Mouse (Mus musculus): ENCODE results near the gene Gtf3c1.

The Gtf3c1 gene

DNA sequence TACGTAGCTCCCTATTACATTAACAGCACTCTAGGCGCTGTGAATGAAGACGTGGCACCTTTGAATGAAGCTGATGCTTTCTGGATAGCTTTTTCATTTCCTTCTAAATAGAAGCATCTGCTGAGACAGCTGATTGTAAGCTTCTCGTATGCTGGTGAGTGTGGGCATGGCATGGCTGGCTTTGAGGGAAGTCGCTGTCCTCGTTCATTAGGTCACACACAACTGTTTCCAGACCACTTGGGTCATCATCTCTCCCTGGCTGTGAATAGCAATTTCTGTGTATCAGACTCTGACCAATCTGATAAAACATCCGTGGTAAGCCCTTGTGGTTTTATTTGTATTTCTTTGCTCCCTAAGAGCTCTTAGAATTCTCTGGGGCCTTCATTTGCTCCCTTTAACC is 89.6 kb downstream of the Gtf3c1 start:
- in situ Hi-C loops (cut with MboI) = no loop called here

DNA sequence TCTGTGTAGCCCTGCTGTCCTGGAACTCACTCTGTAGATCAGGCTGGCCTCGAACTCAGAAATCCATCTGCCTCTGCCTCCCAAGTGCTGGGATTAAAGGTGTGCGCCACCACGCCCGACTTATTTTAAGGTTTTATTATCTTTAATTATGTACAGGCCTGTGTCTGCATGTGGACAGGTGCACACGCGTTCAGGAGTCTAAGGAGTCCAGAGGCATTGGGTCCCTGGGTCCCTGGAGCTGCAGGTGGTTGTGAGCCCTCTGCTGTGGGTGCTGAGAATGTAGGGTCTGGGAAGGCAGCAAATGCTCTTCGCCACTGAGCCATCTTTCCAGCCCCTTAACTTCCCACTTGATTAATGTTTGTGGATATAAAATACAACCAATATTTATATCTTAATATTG is 92.1 kb downstream of the Gtf3c1 start:
- in situ Hi-C loops (cut with MboI) = no loop called here

DNA sequence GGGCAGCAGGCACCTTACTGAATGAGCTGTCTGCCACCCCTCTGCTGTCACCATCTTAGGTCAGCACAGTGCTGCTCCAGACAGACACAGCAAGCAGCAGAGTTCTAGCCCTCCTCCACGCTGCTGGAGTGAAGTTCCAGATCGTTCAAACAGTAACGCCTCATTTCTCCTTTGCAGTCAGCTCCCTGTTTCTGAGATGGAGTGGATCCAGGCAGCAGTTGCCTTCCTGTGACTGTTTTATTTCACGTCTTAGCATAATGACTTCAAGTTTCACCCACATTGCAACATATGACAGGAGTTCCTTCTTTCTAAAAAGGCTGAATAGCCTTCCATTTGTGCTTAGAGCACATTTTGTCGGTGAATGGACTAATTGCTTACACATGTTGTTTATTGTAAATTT is 94.0 kb downstream of the Gtf3c1 start:
- in situ Hi-C loops (cut with MboI) = no loop called here

- in situ Hi-C loops (cut with MboI) = no loop called here
Measured at GRCm38 (mm10) chr7:125608183-125608688, 99.3 kb downstream of the Gtf3c1 start.

DNA sequence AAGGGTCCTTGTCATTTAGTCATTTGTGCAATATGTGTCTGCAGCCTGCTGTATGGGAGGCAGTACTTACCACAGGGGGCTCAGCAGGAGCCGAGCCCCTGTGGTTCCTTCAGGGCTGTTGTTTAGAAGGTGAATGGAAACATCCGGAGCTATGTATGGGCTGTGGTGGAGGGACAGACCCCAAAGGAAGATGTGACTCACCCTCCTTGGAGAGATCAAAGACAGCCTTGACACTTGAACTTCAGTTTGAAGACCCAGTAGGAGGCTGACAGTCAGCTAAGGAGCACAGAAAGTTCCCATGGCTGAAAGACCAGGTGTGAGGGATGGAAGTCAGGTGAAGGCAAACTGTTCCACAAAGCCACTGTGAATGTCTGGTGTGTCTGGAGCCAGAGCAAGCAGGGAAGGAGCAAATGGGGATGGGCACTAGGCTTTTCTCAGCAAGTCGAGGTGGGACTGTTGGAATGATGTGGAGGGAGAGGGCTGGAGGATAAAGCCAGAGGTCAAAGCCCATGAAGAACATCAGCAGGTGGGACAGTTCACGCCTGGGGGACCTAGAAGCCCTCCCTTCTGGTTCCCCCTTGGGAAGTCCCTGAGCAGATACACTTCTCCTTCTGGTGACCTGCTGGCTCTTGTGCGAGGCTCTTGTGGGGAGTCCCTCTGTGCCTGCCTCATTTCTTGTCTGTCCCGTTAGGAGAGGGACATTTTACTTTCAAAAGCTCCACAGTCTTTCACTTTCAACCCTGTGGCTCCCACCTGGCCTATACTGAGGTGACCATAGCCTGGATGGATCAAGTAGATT is 100.0 kb downstream of the Gtf3c1 start:
- in situ Hi-C loops (cut with MboI) = no loop called here

DNA sequence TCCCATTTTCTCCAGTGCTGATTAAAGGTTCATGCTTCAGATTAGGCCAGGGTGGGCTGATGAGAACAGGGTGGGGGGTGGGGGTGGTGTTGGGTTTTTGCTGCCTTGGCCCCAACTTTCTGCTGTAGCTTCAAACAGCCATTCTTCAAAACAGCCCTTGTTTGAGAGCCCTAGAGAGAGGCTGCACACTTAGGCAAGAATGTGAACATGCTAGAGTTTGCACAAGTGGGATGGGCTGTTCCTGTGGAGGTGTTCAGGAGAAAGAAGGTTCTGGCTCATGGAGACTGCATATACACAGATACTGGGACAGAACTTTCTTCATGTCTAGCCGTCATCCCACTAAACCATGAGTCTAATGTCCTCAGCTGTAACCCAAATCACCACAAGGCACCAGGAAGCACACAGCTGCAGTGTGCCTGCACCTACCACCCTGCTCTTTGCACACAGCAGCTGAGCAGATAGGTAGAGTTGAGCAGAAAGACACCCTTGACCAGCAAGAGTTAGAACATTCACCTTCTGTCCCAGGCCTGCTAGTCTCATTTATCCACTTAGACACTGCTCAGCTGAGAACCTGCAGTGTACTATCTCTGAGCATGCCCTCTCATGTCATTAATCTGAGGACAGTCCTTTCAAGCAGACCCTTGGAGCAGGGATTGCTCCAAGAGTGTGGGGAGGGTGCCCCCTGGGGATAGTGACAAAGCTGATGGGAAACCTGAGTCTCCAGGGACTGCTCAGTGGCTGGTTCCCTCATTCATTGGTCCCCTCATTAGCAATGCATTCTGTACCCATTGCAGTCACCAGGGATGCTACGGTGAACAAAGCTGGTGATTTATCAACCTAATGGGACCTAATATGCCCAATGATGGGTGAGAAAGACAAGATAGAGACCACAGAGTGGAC is 101.1 kb downstream of the Gtf3c1 start:
- in situ Hi-C loops (cut with MboI) = no loop called here

DNA sequence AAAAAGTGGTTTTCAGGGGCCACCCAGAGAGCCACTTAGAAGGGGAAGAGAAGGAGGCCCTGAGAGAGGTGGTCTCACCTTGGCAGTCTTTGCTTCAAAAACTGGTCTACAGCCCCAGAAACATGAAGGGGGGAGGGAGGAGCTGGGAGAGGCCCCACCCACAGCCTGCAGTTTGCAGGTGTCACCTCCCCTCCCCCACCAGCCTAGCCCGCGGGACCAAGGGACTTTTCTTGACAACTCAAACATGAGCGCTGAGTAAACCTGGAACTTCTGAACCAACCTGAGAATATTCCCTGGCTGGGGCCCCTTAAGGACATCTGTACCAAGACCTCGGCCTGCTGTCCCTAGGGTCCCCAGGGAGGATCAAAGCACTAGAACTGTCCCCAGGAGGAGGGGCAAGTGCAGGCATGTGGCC is 101.8 kb downstream of the Gtf3c1 start:
- in situ Hi-C loops (cut with MboI) = no loop called here

GRCm38 (mm10) chr7:125604362-125605319 is 102.9 kb downstream of the Gtf3c1 start:
- in situ Hi-C loops (cut with MboI) = no loop called here

- in situ Hi-C loops (cut with MboI) = no loop called here
Measured at GRCm38 (mm10) chr7:125603185-125603631, 104.4 kb downstream of the Gtf3c1 start, which contains the start of gene Il21r. Gene Il21r (plus strand): TSS chr7:125603429.

- in situ Hi-C loops (cut with MboI) = no loop called here
Measured at GRCm38 (mm10) chr7:125601821-125602448, 105.6 kb downstream of the Gtf3c1 start.

DNA sequence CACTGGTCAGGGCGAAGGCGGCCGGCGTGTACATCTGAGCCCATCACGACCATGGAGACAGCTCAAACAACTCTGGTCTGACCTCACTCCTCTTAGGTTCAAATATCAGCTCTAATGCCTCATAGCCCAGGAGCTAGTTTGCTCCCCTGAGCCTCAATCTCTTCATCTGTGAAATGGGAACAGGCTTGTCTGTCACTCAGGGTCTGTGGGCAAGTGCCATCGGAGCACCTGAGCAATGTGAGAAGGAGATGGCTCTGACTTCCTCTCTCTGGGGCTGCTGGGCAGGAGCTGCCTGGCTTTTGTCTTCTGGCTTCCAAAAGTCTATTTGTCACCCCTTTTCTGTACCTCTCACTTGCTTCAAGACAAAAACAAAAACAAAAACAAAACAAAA is 106.3 kb downstream of the Gtf3c1 start:
- in situ Hi-C loops (cut with MboI) = no loop called here

GRCm38 (mm10) chr7:125600612-125601279 is 106.8 kb downstream of the Gtf3c1 start:
- in situ Hi-C loops (cut with MboI) = no loop called here

DNA sequence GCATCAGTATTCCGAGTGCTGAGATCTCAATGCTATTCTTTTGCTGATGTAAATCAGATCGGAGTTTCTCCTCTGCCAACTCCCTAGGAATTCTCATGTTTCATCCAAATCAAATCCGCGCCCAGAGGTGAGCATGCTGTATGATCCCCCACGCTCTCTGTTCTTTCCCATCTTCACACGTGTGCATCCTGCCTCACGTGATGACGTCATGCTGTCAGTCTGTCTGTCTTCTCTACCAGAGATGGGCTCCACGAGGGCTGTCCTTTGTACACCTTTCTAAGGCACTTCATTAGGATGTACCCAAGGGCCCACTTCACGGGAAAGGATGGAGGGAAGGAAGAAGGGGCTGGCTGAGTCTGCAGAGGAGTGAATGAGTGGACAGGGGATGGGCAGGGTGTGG is 107.4 kb downstream of the Gtf3c1 start:
- in situ Hi-C loops (cut with MboI) = no loop called here

GRCm38 (mm10) chr7:125599373-125599973 is 108.1 kb downstream of the Gtf3c1 start:
- in situ Hi-C loops (cut with MboI) = no loop called here

GRCm38 (mm10) chr7:125597516-125598347 is 109.8 kb downstream of the Gtf3c1 start:
- in situ Hi-C loops (cut with MboI) = no loop called here

- in situ Hi-C loops (cut with MboI) = no loop called here
Measured at GRCm38 (mm10) chr7:125597083-125597482, 110.5 kb downstream of the Gtf3c1 start.

DNA sequence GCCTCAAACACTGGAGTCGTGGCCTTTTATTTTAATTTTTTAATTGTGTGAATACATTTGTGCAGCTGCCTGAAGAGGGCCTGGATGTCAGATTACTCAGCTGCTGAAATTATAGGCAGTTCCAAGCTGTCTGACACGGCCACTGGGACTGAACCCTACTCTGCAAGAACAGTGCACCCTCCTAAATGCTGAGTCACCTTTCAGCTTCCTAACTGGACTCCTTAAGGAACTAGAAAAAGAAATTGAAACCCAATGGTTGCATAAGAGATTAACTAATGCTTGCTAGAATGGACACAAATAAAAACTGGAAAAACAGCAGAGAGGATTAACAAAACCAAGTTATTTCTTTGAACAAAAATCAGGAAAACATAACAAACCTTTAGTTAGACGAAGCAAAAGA is 111.2 kb downstream of the Gtf3c1 start:
- in situ Hi-C loops (cut with MboI) = no loop called here

GRCm38 (mm10) chr7:125593831-125594230 is 113.7 kb downstream of the Gtf3c1 start:
- in situ Hi-C loops (cut with MboI) = no loop called here
